In the genomic region with DNA sequence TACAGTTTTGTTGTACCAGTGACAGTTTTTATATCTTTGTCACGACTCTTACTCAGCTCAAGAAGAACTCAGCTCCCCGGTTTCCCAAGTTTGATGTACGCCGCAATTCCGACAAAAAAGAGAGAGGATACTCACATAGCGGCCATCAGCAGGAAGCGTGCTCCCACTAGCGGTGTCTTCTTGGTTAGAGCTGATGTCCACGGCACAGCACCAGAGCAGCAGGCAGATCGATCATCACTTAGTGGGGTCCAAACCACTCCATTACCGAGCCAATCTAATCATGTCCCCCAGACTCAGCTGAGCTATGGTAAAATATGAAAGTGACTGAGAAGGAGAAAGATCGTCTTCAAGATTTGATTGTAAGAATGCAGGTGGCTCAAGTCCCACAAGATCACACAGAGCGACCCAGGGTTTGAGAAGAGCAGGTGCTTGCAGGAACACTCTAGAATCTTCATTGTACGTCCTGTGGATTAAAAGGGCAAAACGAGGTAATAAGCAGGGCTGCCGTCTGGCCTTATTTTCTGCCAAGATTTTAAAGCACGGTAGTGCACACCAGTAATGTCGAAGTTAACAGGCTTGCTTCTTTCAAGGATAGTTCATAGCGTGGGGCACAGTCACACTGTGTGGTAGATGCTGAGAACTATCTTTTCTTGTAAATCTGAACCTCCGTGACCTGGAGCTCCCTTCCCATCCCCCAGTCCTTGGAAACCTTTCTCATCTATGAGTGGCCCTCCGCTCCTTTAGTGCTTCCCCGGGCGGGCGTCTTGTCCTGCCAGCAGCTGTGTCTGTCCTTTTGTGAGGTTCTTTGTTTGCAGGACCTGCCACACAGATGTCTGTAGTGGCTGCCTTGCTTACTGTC, we compare ENCODE assay signal across 10 mouse cellular contexts. TPM values are rescaled to one million over a fixed set of nuclear protein-coding genes. Genes with fewer than 3 reads are reported as not detected.
DNase-seq lines count a peak whose midpoint lies in the region; ATAC-seq and TF ChIP-seq lines count a peak whose summit lies in the region.
"Had no signal": no experiment of that assay in that cellular context is flagged by ENCODE, and none has a peak within 500 bp of the region (broad histone marks: within the 10 kb centered on the region; RNA-seq: fewer than 3 reads in every experiment).

No protein-coding gene starts in this region.

- H3K36me3 ChIP-seq in hindbrain, embryonic 15.5 days = no peaks in the 10 kb centered on the region
- no peaks in the 10 kb centered on the region for H3K36me3 ChIP-seq in neural tube, embryonic 15.5 days
- H3K36me3 ChIP-seq: G1E had no signal

- H3K9me3 ChIP-seq in hindbrain, embryonic 15.5 days = no peaks in the 10 kb centered on the region
- H3K9me3 ChIP-seq in neural tube, embryonic 15.5 days (replicated peaks) = no peaks in the 10 kb centered on the region
- H3K9me3 ChIP-seq: G1E had no signal

- no peak overlapping the region for H3K4me3 ChIP-seq in embryonic fibroblast, embryonic 13.5 days (ENCODE audit: insufficient read depth, low read length)
- no peak overlapping the region for H3K4me3 ChIP-seq in hindbrain, embryonic 15.5 days
- H3K4me3 ChIP-seq in neural tube, embryonic 15.5 days (replicated peaks) = no peak overlapping the region

- H3K4me2 ChIP-seq in hindbrain, embryonic 15.5 days = 0 out of 2 replicates have a peak overlapping the region, but pooled peaks have one; percentile 3
- peak overlapping the region; percentile 13; the same call in 1 of the 2 replicates for H3K4me2 ChIP-seq in neural tube, embryonic 15.5 days

- WGBS in hindbrain, embryonic 15.5 days = 25% methylated on average over 24 of the region's 24 CpGs
- 31% methylated on average over 24 of the region's 24 CpGs for WGBS in neural tube, embryonic 15.5 days

- DNase-seq in left cerebral cortex, postnatal 4 days = peak; percentile 25
- no peak for DNase-seq in left cerebral cortex, postnatal 14 days (ENCODE audit: low spot score in 2 of 2)
- DNase-seq in thymus, postnatal 4 days = no peak
- DNase-seq: heart, postnatal 14 days; lung, postnatal 14 days had no signal

- no peak overlapping the region for H3K27ac ChIP-seq in embryonic fibroblast, embryonic 13.5 days (ENCODE audit: insufficient read depth, low read length)
- no peak overlapping the region for H3K27ac ChIP-seq in hindbrain, embryonic 15.5 days (replicated peaks)
- H3K27ac ChIP-seq in neural tube, embryonic 15.5 days (replicated peaks) = no peak overlapping the region

- intact Hi-C loops in left cerebral cortex, postnatal 4 days (cut with DNase I) = loop anchor here (5.0 kb wide), 1 partner anchor 70 kb away; no protein-coding TSS in a partner anchor
- intact Hi-C loops in left cerebral cortex, postnatal 14 days (cut with DNase I) = loop anchor here (5.0 kb wide), 2 partner anchors 40 to 70 kb away; partner anchors contain the start of gene Gpr1

- H3K9ac ChIP-seq in hindbrain, embryonic 15.5 days = no peak overlapping the region
- no peak overlapping the region for H3K9ac ChIP-seq in neural tube, embryonic 15.5 days (replicated peaks)

- H3K4me1 ChIP-seq in embryonic fibroblast, embryonic 13.5 days (ENCODE audit: control insufficient read depth, insufficient read depth, low read length) = no peaks in the 10 kb centered on the region
- peaks cover 25% of the 10 kb centered on the region for H3K4me1 ChIP-seq in hindbrain, embryonic 15.5 days (replicated peaks)
- peaks cover 29% of the 10 kb centered on the region for H3K4me1 ChIP-seq in neural tube, embryonic 15.5 days

- no peak for TF ChIP-seq POLR2A in embryonic fibroblast, embryonic 13.5 days (IDR thresholded peaks at IDR 0.05; ENCODE audit: low read depth, low read length)

- peak; percentile 62; the same call in 1 of the 2 replicates for TF ChIP-seq CTCF in embryonic fibroblast, embryonic 13.5 days (IDR thresholded peaks at IDR 0.05; ENCODE audit: borderline replicate concordance, insufficient read depth, low read length)

- peaks cover 80% of the 10 kb centered on the region for H3K27me3 ChIP-seq in hindbrain, embryonic 15.5 days
- peaks cover 83% of the 10 kb centered on the region for H3K27me3 ChIP-seq in neural tube, embryonic 15.5 days (replicated peaks)

- ATAC-seq in hindbrain, embryonic 15.5 days (ENCODE audit: low FRiP score, low read depth) = no peak
- ATAC-seq in neural tube, embryonic 15.5 days (ENCODE audit: low FRiP score) = no peak
- ATAC-seq in monocyte, adult 5-6 weeks (replicated peaks; ENCODE audit: insufficient number of reproducible peaks, low FRiP score, low TSS enrichment, poor library complexity, severe bottlenecking) = no peak

RNA-seq across cellular contexts. Expression of gene Zdbf2, which starts 20.5 kb away (rescaled TPM):
- 10 to 100 TPM; 16.8 to 25.3 TPM for total RNA-seq in left cerebral cortex, postnatal 4 days (2021)
- 10 to 100 TPM; 17.3 to 24.2 TPM for total RNA-seq in left cerebral cortex, postnatal 14 days (2021)
- 4.6 and 8.0 TPM in 2 replicates for polyA plus RNA-seq in embryonic fibroblast, embryonic 13.5 days (2011; ENCODE audit: insufficient read length, low read depth, missing spikeins)
- polyA plus RNA-seq in hindbrain, embryonic 15.5 days (2015; fragmentation: Nextera tagmentation; extraction: Ambion mirVana) = 30.4 and 37.8 TPM in 2 replicates
- polyA plus RNA-seq in neural tube, embryonic 15.5 days (2015; fragmentation: Nextera tagmentation; extraction: Ambion mirVana) = 24.8 and 31.3 TPM in 2 replicates
- total RNA-seq in monocyte, adult 5-6 weeks (2017) = 1.9 TPM in 1 of 3 replicates, not detected in the others
- polyA plus RNA-seq: G1E had no signal

RNA-seq across cellular contexts. Expression of gene Gpr1, which starts 38.2 kb away (rescaled TPM):
- under 1 TPM; 0.50 TPM for total RNA-seq in left cerebral cortex, postnatal 4 days (2021)
- total RNA-seq in left cerebral cortex, postnatal 14 days (2021) = under 1 TPM; 0.29 to 0.63 TPM
- polyA plus RNA-seq in embryonic fibroblast, embryonic 13.5 days (2011; ENCODE audit: insufficient read length, low read depth, missing spikeins) = 0.88 and 1.7 TPM in 2 replicates
- 0.44 and 0.73 TPM in 2 replicates for polyA plus RNA-seq in hindbrain, embryonic 15.5 days (2015; fragmentation: Nextera tagmentation; extraction: Ambion mirVana)
- polyA plus RNA-seq in neural tube, embryonic 15.5 days (2015; fragmentation: Nextera tagmentation; extraction: Ambion mirVana) = 0.54 and 0.78 TPM in 2 replicates
- total RNA-seq in monocyte, adult 5-6 weeks (2017) = not detected in 3 replicates
